15 mouse cellular contexts compared by ENCODE assay signal in the genomic region with DNA sequence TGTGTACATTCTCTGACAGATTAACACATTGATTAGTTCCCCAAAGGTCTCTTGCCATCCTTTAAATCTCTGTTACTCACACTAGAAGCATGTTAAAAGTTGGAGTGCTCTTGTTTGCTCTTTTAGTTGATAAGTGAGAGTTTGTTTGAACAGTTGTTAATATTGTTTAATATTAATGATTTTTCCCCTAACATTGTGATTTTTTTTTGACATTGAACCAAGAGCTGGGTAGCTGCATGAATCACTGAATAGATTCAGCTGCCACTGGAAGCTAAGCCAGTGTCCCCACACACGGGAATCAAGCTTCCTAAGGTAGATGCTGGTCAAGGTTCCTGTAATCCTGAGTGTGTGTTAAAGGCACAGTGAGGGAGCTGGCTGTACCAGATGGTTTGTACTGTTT.
"Had no signal": no experiment of that assay in that cellular context is flagged by ENCODE, and none has a peak within 500 bp of the region (broad histone marks: within the 10 kb centered on the region; RNA-seq: fewer than 3 reads in every experiment).

No protein-coding gene starts in this region.

- DNase-seq: kidney, adult 11 months; kidney, adult 9 months; kidney, postnatal 36 days; left cerebral cortex, postnatal 4 days; lung, adult 2 months; retina, postnatal 1 day; right cerebral cortex, postnatal 4 days; spleen, adult 18-20 months; thymus, adult 2 months; thymus, postnatal 25 days had no signal

- H3K4me3 ChIP-seq: limb, embryonic 13.5 days; midbrain, embryonic 12.5 days; neural tube, embryonic 13.5 days had no signal

- H3K4me1 ChIP-seq: limb, embryonic 13.5 days; midbrain, embryonic 12.5 days; neural tube, embryonic 13.5 days had no signal

- H3K9me3 ChIP-seq: limb, embryonic 13.5 days; midbrain, embryonic 12.5 days; neural tube, embryonic 13.5 days had no signal

- H3K27ac ChIP-seq: limb, embryonic 13.5 days; midbrain, embryonic 12.5 days; neural tube, embryonic 13.5 days had no signal

- H3K27me3 ChIP-seq: limb, embryonic 13.5 days; midbrain, embryonic 12.5 days; neural tube, embryonic 13.5 days had no signal

- H3K4me2 ChIP-seq: limb, embryonic 13.5 days; midbrain, embryonic 12.5 days; neural tube, embryonic 13.5 days had no signal

- ATAC-seq: hindbrain, embryonic 16.5 days; midbrain, embryonic 16.5 days had no signal

- H3K9ac ChIP-seq: limb, embryonic 13.5 days; midbrain, embryonic 12.5 days; neural tube, embryonic 13.5 days had no signal
